Mouse (Mus musculus): ENCODE measurements at regions not wholly inside any gene's neighbourhood (a gene's known extent, or its start where the extent isn't known, plus 50 kb on each side); places are given as distances from the start of the nearest gene placed in this dataset.

DNA sequence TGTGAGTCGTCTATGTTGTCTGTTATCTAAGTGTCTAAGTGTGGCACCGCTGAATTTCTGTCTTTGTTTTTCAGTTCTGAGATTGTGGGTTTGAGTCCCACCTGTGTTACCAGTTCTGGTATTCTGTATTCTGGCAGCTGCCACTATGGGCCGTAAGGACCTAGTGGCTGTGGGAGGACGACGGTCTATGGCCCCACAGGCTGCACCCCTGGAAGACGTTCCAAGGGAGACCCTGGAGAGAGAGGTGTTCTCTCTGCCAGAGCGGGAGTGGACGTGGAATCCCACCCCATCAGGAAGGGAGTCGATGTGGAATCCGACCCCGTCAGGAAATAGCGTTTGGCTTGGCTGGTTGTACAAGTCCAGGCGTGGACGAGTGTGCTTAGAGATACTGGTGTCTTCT, 53.2 kb upstream of the Btbd35f2 start:
- peak; percentile 0 for DNase-seq (ENCODE audit: low spot score)

Data from heart, adult 8-10 months (tissue).